ENCODE assay signal across 21 mouse cellular contexts in genomic region chr1:57593707-57594589, GRCm38 (mm10).
A peak's percentile ranks its signal among the peaks of the same experiment; 100 is the strongest.
DNase-seq lines count a peak whose midpoint lies in the region; ATAC-seq and TF ChIP-seq lines count a peak whose summit lies in the region.
"Had no signal": no experiment of that assay in that cellular context is flagged by ENCODE, and none has a peak within 500 bp of the region (broad histone marks: within the 10 kb centered on the region; RNA-seq: fewer than 3 reads in every experiment).

No protein-coding gene starts in this region.

- WGBS in forebrain, postnatal 0 days = 63% methylated on average over 7 of the region's 7 CpGs
- 76% methylated on average over 7 of the region's 7 CpGs for WGBS in forebrain, embryonic 13.5 days
- 86% methylated on average over 7 of the region's 7 CpGs for WGBS in kidney, embryonic 15.5 days
- 71% methylated on average over 7 of the region's 7 CpGs for WGBS in embryonic facial prominence, embryonic 15.5 days

- H3K4me1 ChIP-seq in forebrain, postnatal 0 days (ENCODE audit: insufficient read depth) = 0 out of 2 replicates have a peak, but pooled peaks cover 7% of the 10 kb centered on the region
- no peaks in the 10 kb centered on the region for H3K4me1 ChIP-seq in forebrain, embryonic 13.5 days
- H3K4me1 ChIP-seq in kidney, embryonic 15.5 days = peaks cover 8% of the 10 kb centered on the region; the same call in 1 of the 2 replicates
- H3K4me1 ChIP-seq in embryonic facial prominence, embryonic 15.5 days = peaks cover 11% of the 10 kb centered on the region; the same call in 1 of the 2 replicates
- H3K4me1 ChIP-seq: heart, embryonic 12.5 days; stomach, embryonic 15.5 days had no signal

- no peaks in the 10 kb centered on the region for H3K9me3 ChIP-seq in forebrain, postnatal 0 days (ENCODE audit: low read length)
- H3K9me3 ChIP-seq in forebrain, embryonic 13.5 days (replicated peaks) = 0 out of 2 replicates have a peak, but pooled peaks cover 1% of the 10 kb centered on the region
- H3K9me3 ChIP-seq in kidney, embryonic 15.5 days (replicated peaks) = 0 out of 2 replicates have a peak, but pooled peaks cover 2% of the 10 kb centered on the region
- H3K9me3 ChIP-seq in embryonic facial prominence, embryonic 15.5 days (replicated peaks) = no peaks in the 10 kb centered on the region
- H3K9me3 ChIP-seq: stomach, embryonic 15.5 days had no signal

- no peak overlapping the region for H3K4me3 ChIP-seq in forebrain, postnatal 0 days (ENCODE audit: low read depth, low read length)
- no peak overlapping the region for H3K4me3 ChIP-seq in forebrain, embryonic 13.5 days
- no peak overlapping the region for H3K4me3 ChIP-seq in kidney, embryonic 15.5 days (replicated peaks)
- H3K4me3 ChIP-seq in embryonic facial prominence, embryonic 15.5 days (replicated peaks) = no peak overlapping the region
- H3K4me3 ChIP-seq: embryonic facial prominence, embryonic 12.5 days; heart, embryonic 12.5 days; stomach, embryonic 15.5 days had no signal

- H3K9ac ChIP-seq in forebrain, postnatal 0 days = no peak overlapping the region
- H3K9ac ChIP-seq in forebrain, embryonic 13.5 days = no peak overlapping the region
- H3K9ac ChIP-seq in kidney, embryonic 15.5 days = no peak overlapping the region
- H3K9ac ChIP-seq in embryonic facial prominence, embryonic 15.5 days = no peak overlapping the region
- H3K9ac ChIP-seq: embryonic facial prominence, embryonic 12.5 days; heart, embryonic 12.5 days; stomach, embryonic 15.5 days had no signal

- peak; percentile 67; the same call in 1 of the 2 replicates for ATAC-seq in forebrain, postnatal 0 days
- ATAC-seq in forebrain, embryonic 13.5 days = no peak
- no peak for ATAC-seq in kidney, embryonic 15.5 days (replicated peaks; ENCODE audit: low FRiP score)
- ATAC-seq in embryonic facial prominence, embryonic 15.5 days (ENCODE audit: insufficient number of reproducible peaks, low FRiP score, low TSS enrichment, low read depth) = no peak
- ATAC-seq: activated CD4-positive, CD25-positive, alpha-beta regulatory T cell, adult 4 months; Patski had no signal

- H3K36me3 ChIP-seq in forebrain, postnatal 0 days (ENCODE audit: insufficient read depth) = no peaks in the 10 kb centered on the region
- H3K36me3 ChIP-seq in forebrain, embryonic 13.5 days (ENCODE audit: poor library complexity, severe bottlenecking) = no peaks in the 10 kb centered on the region
- no peaks in the 10 kb centered on the region for H3K36me3 ChIP-seq in kidney, embryonic 15.5 days
- no peaks in the 10 kb centered on the region for H3K36me3 ChIP-seq in embryonic facial prominence, embryonic 15.5 days
- H3K36me3 ChIP-seq: embryonic facial prominence, embryonic 12.5 days; heart, embryonic 12.5 days; stomach, embryonic 15.5 days had no signal

- H3K4me2 ChIP-seq in forebrain, postnatal 0 days (ENCODE audit: low read depth) = no peak overlapping the region
- H3K4me2 ChIP-seq in forebrain, embryonic 13.5 days = no peak overlapping the region
- H3K4me2 ChIP-seq in kidney, embryonic 15.5 days = no peak overlapping the region
- no peak overlapping the region for H3K4me2 ChIP-seq in embryonic facial prominence, embryonic 15.5 days (replicated peaks)
- H3K4me2 ChIP-seq: embryonic facial prominence, embryonic 12.5 days; heart, embryonic 12.5 days; liver, embryonic 11.5 days; stomach, embryonic 15.5 days had no signal

- H3K27me3 ChIP-seq in forebrain, postnatal 0 days (ENCODE audit: insufficient read depth, low read length) = no peaks in the 10 kb centered on the region
- H3K27me3 ChIP-seq in forebrain, embryonic 13.5 days = peaks cover 3% of the 10 kb centered on the region; the same call in 1 of the 2 replicates
- H3K27me3 ChIP-seq in kidney, embryonic 15.5 days = no peaks in the 10 kb centered on the region
- no peaks in the 10 kb centered on the region for H3K27me3 ChIP-seq in embryonic facial prominence, embryonic 15.5 days
- H3K27me3 ChIP-seq: embryonic facial prominence, embryonic 12.5 days; heart, embryonic 12.5 days; Patski; stomach, embryonic 15.5 days had no signal

- no peak for DNase-seq in forebrain, postnatal 0 days
- no peak for DNase-seq in kidney, postnatal 4 days
- peak; percentile 41 for DNase-seq in A20 (ENCODE audit: low read depth, low spot score)
- no peak for DNase-seq in embryo, embryonic 10 days (ENCODE audit: low spot score)
- no peak for DNase-seq in yolk sac, embryonic 10.5 days (ENCODE audit: low spot score)
- DNase-seq: adrenal gland, postnatal 25 days; heart, postnatal 36 days; kidney, adult 11 months; kidney, postnatal 10 days; lung, adult 2 months; lung, postnatal 36 days; spleen, adult 18-20 months had no signal

- H3K27ac ChIP-seq in forebrain, postnatal 0 days (ENCODE audit: low read depth, low read length) = no peak overlapping the region
- H3K27ac ChIP-seq in forebrain, embryonic 13.5 days = no peak overlapping the region
- H3K27ac ChIP-seq in kidney, embryonic 15.5 days = 0 out of 2 replicates have a peak overlapping the region, but pooled peaks have one; percentile 32
- H3K27ac ChIP-seq in embryonic facial prominence, embryonic 15.5 days (replicated peaks) = peak overlapping the region; percentile 63; the same call in 1 of the 2 replicates
- H3K27ac ChIP-seq: embryonic facial prominence, embryonic 12.5 days; stomach, embryonic 15.5 days had no signal

- TF ChIP-seq CTCF in forebrain, postnatal 0 days (IDR thresholded peaks at IDR 0.05; ENCODE audit: low read depth) = no peak

Comparison
In these comparisons a context has a peak if more than half of its experiments do, and no peak if none do; other contexts are left out.
1. H3K27ac ChIP-seq: peak in kidney, embryonic 15.5 days (single experiment) and embryonic facial prominence, embryonic 15.5 days (single experiment); none in forebrain, postnatal 0 days (single experiment) and forebrain, embryonic 13.5 days (single experiment).